Mouse (Mus musculus) heart, adult 18-20 months (tissue): ENCODE results near the gene Ttc39a. TPM values are rescaled to one million over a fixed set of nuclear protein-coding genes. Genes with fewer than 3 reads are reported as not detected.

Experiments
- DNase-seq, 2 experiments: peaks; one replicate each; pipeline ENCODE4 v3.0.0; 2021 to 2022; ENCODE audit warnings: mixed read lengths in 1 of 2
- total RNA-seq, 2 experiments: library from RNA; stranded (reverse); gene quantifications; 2 replicates each; pipeline ENCODE4 v1.2.3; 2021

Gene Ttc39a
- total RNA-seq, 2 experiments from 2014 or later = 1.7 to 2.1 TPM

DNA sequence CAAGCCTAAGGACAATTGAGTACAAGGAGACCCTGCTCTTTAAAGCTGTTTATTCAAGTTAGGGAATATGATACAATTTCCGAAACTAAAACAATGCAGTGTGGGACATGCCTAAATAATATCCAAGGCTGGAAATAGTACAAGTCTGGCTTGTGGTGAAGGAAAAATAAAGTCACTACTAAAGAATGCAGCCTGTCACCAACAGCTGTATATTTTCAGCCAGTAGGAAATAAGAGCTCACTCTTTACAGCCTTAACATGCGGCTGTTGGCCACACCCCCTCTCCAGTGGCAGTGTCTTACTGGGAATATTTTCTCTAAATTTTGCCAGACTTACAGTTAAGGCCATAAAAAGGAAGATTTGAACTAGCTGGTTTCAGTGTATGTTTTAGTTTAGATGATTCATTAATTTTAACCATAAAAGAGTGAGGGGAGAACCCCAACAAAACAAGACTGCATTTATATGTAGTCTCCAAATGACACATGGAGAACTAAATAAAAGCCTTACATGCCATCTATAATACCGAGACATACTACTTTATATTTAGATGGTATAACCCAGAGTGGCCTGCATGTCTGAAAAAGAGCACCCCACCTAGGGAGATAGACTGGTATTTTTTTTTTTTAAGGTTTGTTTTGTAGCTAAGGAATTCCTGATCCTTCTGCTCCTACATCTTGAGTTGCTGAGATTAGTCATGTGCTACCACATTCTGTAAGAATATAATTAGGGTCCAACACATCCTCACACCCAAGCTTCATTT lies 54.2 kb downstream of the Ttc39a start:
- DNase-seq = peak; percentile 70 to 79

DNA sequence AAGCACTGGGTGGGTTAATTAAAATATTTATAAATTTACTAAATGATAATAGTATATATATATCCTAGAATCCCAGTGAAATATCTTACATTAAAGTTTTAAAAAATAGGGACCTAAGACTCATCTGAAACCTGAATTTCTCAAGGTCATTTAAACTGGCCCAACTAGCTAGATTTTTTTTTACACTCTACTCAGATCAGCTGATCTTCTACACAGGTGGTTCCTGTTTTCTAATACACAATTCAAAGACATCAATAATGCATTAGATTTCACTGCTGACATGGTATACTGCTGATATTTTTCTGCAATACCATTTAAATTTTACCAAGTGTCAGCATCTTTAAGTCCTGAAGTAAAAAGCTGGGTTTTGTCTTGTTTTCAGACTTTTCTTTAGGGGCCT lies 57.5 kb downstream of the Ttc39a start:
- no peak for DNase-seq

DNA sequence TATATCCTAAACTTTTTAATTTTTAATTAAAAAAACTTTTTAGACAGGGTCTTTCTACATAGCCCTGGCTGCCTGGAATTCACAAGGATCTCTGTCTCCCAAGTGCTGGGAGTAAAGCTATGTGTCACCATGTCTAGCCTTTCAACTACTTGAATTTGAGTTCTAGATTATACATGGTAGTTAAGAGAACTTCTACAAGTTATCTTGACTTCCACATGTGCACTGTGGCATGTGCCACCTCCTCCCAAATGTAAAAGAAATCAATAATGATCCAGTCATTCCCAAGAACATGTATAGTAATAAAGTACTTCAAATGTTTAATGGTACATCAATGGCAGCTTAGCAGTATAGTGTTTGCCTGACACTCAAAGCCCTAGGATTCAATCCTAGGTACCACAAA lies 61.3 kb downstream of the Ttc39a start:
- DNase-seq = no peak

DNA sequence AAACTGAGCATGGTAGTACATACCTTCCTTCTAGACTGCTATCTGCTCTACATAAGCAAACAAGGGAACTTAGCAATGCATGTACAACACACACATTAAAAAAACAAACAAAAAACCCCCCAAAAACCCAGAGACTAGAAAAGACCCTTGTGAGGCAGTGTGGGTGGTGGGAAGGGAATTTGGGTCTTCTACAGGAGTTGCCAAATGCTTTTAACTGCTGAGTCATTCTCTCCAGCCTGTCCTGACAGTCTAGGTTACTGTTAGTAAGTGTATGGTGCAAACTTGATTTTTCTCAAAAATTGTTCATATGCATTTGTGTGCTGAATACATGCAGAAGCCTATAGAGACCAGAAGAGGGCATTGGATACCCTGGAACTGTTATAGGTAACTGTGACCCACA lies 65.2 kb downstream of the Ttc39a start:
- no peak for DNase-seq

DNA sequence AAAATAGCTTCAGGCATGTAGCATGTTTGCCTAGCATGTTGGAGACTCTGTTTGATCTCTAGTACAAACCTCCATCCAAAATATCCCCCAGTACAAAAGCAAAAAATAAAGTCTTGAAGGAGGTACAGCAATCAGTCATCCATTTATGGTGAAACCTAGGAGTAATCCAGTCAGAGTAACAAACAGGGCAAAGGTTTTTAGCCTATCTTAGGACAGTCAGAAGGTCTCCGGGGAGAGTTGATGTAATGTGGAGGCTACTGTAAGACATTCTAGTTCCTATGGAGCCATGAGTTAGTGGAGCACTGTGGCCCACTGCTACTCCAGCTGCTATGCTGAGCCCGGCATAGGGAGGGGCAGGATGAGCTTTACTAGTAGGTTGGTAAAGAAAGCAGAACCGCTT lies 66.1 kb downstream of the Ttc39a start:
- no peak for DNase-seq

DNA sequence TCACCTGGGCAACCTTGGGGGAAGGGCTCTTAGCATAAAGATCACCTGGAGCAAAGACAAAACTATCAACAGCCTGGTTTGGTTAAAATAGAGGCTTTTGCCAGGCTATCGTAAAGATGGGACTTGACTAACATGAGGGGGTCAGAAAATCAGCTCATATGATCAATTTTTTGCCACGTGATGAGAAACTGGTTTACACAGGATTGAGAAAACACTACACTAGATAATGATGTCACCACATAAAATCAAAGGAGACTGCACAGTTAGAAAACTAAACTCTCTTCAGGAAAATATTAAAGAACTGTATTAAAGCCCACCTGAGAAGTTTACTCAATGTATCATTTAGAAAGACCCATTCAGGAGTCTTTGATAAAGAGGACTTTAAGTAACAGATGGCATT lies 68.7 kb downstream of the Ttc39a start:
- DNase-seq = no peak

DNA sequence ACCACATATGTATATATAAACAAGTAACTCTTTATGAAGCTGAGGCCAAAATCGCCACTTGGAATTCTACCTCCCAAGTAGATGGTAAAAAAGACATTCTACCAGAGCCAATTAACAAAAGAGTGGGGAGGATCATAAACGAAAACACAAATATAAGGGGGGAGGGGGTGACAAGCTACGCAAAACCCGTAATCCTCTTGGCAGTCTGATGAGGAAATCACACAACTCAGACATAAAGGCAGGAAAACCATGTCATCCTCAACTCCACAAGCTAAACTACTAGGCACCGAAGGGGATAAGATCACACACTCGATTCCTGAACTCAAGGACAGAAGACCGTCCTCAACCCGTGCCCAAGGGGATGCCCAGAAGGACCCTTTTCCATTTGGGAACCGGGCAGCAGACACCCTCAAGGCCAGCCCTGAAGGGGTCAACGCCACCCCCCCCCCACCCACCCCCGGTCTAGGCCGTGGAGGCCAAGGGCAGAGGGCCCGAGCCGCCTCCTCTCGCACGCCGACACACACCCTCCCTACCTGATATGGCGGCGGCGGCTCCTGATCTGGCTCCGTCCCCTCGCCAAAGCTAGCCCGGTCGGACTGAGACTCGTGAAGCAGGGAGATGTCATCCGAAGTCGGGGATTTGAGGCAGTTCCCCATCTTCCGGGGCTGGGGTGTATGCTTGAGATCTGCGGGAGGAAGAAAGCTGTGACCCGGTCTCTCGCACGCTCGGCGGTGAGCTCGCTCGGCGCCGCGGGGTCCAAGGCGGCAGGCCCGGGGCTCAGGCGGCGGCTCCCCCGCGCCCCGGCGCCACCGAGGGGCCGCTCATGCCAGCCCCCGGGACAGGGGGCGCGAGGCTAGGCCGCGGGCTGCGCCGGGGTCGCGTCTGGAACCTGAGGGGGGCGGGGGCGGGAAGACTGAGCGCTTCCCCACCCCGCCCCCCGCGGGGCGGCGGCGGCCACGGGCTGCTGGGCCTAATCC lies 69.4 kb downstream of the Ttc39a start:
- DNase-seq = peak; percentile 55 to 78

DNA sequence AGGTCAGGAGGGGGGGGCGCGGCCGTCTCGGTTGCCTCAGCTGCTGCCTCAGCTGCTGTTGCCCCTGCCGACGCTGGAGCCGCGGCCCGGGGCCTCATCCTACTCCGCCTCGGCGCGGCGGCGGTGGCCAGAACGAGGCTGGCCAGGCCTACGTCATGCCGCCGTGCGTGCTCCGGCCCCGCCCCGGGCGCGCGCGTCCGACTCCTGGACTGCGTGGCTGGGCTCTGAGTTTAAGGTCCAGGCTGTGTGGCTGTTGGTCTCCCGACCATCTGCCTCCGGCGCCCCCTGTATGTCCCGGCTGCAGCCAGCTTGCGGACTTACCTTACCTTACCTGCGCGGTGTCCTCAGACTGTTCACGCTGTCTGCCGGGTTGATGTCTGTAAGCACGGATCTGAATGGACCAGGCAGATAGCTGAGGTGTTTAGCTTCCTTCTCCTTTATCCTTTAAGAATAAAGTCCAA lies 70.2 kb downstream of the Ttc39a start:
- DNase-seq = peak; percentile 93 to 94

DNA sequence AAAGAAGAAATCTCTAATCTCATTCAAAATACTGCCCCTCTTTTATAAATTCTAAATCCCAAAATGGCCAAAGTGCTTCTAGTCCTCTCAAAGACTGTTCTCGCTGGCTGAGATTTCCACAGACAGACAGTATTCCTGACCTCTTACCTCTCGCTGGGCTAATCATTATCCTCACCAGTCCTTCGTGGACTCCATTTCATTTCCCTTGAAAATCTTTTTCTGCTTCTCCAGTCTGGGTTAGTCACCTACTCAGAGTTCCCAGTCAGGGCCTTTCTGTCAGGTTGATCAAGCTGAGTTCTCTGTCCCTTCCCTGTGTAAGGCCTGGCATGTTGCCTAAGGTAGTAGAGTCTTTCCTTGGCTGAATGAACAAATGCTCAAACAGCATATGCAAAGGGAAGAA lies 71.0 kb downstream of the Ttc39a start:
- no peak for DNase-seq

DNA sequence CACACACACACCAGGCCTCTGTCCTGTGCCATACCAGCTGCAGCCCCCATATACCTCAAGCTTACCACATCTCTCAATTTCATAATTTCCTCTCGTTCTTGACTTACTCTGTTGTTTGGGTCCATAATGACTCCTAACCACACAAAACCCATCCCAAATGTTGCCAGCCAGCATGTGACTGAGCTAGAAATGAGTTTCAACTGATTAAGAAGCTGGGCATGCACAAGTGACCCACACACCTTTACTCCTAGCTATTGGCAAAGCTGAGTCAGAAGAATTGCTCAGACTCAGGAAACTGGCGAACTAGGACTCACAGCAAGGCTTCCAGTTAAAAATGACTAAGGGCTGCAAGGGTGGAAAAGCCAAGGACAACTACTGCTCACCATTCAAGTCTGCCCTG lies 75.0 kb downstream of the Ttc39a start:
- DNase-seq = no peak

DNA sequence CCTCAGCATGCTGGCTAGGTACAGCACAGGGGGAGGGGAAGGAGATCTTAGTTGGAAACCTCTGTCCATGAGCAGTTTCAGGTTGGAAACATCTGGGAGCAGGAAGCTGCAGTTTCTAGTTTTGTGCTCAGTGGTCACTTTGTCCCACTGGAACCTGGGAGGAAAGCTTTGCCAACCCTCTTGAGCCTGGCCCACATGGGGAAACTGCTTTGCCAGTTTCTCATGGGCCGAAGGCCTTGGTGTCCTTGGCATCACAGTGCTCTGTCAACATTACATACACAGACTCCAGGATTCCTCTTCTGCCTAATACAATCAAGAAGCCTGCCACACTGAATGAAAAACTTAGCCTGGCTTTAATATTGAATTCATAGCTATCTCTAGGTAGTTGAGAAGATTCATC lies 76.3 kb downstream of the Ttc39a start:
- DNase-seq = peak in 1 of 2 experiments; percentile 27

DNA sequence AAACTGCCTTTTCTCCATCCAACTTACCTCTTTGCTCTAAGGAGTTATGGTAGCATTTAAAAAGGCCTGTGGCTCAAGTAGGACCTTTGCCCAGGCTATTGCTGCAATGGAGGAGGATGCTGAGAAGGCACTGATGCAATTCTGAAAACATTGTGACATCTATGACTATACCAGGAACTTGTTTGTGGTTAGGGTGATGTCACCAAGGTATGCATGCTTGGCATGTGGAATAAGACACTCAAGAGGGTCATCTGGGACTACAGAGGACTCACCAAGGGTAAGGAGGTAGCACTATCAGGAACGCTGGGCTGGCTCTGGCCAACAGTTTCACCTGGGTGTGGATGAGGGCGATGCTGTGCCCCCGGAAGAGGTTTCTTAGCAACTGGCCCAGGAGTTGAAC lies 78.2 kb downstream of the Ttc39a start, which contains the start of gene Rnf11:
Gene Rnf11, minus strand, starts transcription at position 108 of the 400 bp plus-strand sequence.
- DNase-seq = no peak

DNA sequence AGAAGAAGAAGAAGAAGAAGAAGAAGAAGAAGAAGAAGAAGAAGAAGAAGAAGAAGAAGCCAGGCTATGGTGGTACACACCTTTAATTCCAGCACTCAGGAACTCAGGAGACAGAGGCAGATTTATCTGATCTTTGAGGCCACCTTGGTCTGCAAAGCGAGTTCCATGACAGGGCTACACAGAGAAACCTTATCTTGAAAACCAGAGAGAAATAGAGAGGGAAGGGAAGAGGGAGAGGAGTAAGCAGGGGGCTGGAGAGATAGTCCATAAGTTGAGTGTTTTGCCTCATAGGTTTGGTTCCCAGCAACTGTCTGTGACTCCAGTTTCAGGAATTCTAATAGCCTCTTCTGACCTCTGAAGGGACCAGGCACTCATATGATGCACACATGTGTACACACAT lies 82.4 kb downstream of the Ttc39a start:
- DNase-seq = no peak

DNA sequence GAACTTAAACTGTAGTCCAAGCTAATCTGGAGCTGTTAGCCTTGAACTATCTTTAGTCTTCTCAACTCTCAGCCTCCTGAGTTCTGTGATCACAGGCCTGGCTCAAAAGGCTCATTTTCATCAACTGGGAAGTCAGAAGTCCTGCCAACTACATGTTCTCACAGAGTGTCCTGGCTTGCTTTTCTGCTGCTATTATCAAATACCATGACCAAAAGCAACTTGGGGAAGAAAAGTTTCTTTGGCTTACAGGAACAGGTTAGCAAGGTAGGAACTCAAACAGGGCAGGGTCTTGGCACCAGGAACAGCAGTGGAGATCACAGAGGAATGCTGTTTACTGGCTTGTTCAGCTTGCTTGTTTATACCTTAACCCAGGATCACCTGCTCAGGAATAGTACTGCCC lies 87.2 kb downstream of the Ttc39a start:
- DNase-seq = peak in 1 of 2 experiments; percentile 27

Other genes starting within 250 kb of the Ttc39a start
- 100 to 1,000 TPM in 1 of 2 experiments, 10 to 100 TPM in 1; 97.4 to 100 TPM for gene Osbpl9, start 204.4 kb upstream of the Ttc39a start, total RNA-seq
- gene Calr4, start 172.1 kb upstream of the Ttc39a start, total RNA-seq = not detected
- 10 to 100 TPM; 45.1 to 49.7 TPM for gene Eps15, start 126.4 kb upstream of the Ttc39a start, total RNA-seq
- 100 to 1,000 TPM in 1 of 2 experiments, 10 to 100 TPM in 1; 94.8 to 102 TPM for gene Rnf11, start 78.1 kb downstream of the Ttc39a start, total RNA-seq
- gene 4930522H14Rik, start 124.7 kb downstream of the Ttc39a start, total RNA-seq = not detected